Mouse (Mus musculus) liver, adult 2 months (tissue): Measurements from ENCODE around the gene Usp6nl.

Experiments
- CTCF ChIP-seq: fragments of 200-500 bp; IDR thresholded peaks from 2 replicates; pipeline ENCODE4 v1.5.1; 2011; ENCODE audit warnings: low read depth, low read length, control low read depth
- POLR2A ChIP-seq: fragments of 200-500 bp; IDR thresholded peaks from 2 replicates; pipeline ENCODE4 v1.6.1; 2011; ENCODE audit warnings: low read length, control low read depth; ENCODE audit not compliant: insufficient read depth; ENCODE audit errors: extremely low read depth

GRCm38 (mm10) chr2:6417158-6417557 lies 94.7 kb downstream of the Usp6nl start:
- TF ChIP-seq CTCF: no peak
- no peak for TF ChIP-seq POLR2A
